Mouse (Mus musculus): ENCODE results near the gene Cxcr4. TPM values are rescaled to one million over a fixed set of nuclear protein-coding genes. Genes with fewer than 3 reads are reported as not detected.
A peak's percentile ranks its signal among the peaks of the same experiment; 100 is the strongest.

Cxcr4 gene
- polyA plus RNA-seq, 1 experiment from 2014 or later: 2.2 TPM

DNA sequence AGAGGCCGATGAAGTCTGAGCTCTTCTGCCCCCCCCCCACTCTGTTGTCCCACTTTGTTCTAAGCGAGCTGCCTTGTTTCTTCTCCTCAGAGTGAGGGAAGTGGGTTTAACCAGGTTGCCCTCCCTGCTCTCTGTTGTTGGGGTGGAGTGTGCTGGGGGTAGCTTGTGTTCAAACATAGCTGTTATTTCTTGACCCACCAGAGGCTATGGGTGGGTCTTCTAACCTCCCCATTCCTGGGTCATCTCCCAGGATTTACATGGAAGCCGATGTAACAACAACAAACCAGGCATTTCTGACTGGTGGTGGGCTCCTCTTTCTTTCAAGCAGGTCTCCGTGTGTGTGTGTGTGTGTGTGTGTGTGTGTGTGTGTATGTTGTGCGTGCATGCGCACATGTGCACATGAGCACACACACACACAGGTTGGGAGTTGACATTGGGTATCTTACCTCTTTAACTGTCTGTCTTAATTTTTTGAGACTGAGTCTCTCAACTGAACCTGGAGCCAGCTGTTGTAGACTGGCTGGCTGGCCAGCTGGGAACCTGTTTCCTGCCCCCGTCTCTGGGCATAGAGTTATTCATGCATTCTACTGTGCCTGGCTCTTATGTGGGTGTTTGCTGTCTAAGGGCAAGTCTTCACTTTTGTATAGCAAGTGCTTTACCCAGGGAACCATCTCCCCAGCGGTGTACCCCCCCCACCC is 10.7 kb upstream of the Cxcr4 start:
- Histone ChIP-seq H3K27ac (ENCODE audit: low read length) (no peak overlapping the region), H3K9ac (ENCODE audit: low read depth, low read length) (no peak overlapping the region), H3K27me3 (replicated peaks; ENCODE audit: control insufficient read depth, insufficient read depth, low read length) (no peaks in the 10 kb centered on the region), H3K4me3 (ENCODE audit: low read length) (no peak overlapping the region), H3K4me1 (ENCODE audit: control insufficient read depth, insufficient read depth, low read length) (0 out of 2 replicates have a peak, but pooled peaks cover 2% of the 10 kb centered on the region), H3K4me2 (ENCODE audit: low read depth, low read length) (no peak overlapping the region), H3K9me3 (ENCODE audit: control insufficient read depth, low read length) (no peaks in the 10 kb centered on the region), H3K36me3 (ENCODE audit: control insufficient read depth, insufficient read depth, low read length) (no peaks in the 10 kb centered on the region)
- ATAC-seq: peak; percentile 2; the same call in 1 of the 2 replicates
- WGBS: 69% methylated on average over 8 of the region's 8 CpGs

DNA sequence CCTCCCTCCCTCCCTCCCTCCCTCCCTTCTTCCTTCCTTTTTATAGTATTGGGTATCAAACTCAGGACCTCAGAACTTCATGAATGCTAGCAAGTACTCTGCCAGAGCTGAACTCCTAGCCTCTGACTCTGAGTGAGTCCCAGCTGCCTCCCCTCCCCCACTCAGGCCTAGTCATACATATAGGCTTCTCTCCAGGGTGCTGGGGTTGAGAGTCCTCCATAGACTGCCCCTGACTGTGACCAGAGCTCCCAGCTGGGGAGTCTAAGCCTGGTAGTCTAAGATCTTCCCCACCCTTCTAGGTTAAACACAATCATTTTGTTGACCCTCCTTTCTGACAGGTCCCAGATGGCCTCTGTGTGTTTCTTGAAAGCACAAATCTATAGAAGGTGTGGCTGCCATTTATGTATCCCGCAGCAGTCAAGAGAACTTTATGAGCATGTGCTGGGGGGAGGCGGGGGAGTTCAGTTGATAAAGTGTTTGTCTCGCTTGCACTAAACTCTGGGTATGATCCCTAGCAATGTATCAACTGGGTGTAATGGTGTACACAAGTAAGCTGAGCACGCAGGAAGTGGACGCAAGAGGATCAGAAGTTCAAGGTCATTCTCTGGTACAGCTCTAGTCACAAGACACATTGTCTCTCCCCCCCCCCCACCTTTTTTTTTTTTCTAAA is 10.1 kb upstream of the Cxcr4 start:
- Histone ChIP-seq H3K4me1 (ENCODE audit: control insufficient read depth, insufficient read depth, low read length) (0 out of 2 replicates have a peak, but pooled peaks cover 2% of the 10 kb centered on the region), H3K36me3 (ENCODE audit: control insufficient read depth, insufficient read depth, low read length) (no peaks in the 10 kb centered on the region), H3K9ac (ENCODE audit: low read depth, low read length) (no peak overlapping the region), H3K4me3 (ENCODE audit: low read length) (no peak overlapping the region), H3K27me3 (replicated peaks; ENCODE audit: control insufficient read depth, insufficient read depth, low read length) (no peaks in the 10 kb centered on the region), H3K9me3 (ENCODE audit: control insufficient read depth, low read length) (no peaks in the 10 kb centered on the region), H3K4me2 (ENCODE audit: low read depth, low read length) (no peak overlapping the region), H3K27ac (ENCODE audit: low read length) (no peak overlapping the region)
- WGBS: 37% methylated on average over 5 of the region's 5 CpGs
- ATAC-seq: peak; percentile 83

DNA sequence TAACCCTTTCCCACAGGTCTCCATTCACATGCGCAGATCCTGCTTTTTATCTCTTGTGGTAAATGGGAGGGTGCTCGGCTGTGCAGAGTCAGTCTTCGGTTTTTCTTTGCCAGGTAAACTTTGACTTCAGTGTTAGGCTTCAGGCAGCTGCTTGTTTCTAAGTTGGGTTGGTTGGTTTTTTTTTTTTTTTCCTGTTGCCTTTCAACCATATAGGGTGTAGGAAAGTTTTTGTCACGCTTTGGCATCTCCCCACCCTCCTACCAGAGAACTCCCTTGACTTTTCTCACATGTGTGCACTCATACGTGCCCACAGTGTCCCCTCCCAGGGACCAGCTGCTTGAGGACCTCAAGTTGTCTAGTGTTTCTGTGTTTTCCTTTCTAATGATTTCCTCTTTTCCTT is 9.2 kb upstream of the Cxcr4 start:
- Histone ChIP-seq H3K4me3 (ENCODE audit: low read length) (no peak overlapping the region), H3K36me3 (ENCODE audit: control insufficient read depth, insufficient read depth, low read length) (no peaks in the 10 kb centered on the region), H3K27ac (ENCODE audit: low read length) (no peak overlapping the region), H3K4me2 (ENCODE audit: low read depth, low read length) (no peak overlapping the region), H3K27me3 (replicated peaks; ENCODE audit: control insufficient read depth, insufficient read depth, low read length) (no peaks in the 10 kb centered on the region), H3K9me3 (ENCODE audit: control insufficient read depth, low read length) (no peaks in the 10 kb centered on the region), H3K4me1 (ENCODE audit: control insufficient read depth, insufficient read depth, low read length) (0 out of 2 replicates have a peak, but pooled peaks cover 2% of the 10 kb centered on the region), H3K9ac (ENCODE audit: low read depth, low read length) (no peak overlapping the region)
- WGBS: 69% methylated on average over 5 of the region's 5 CpGs
- no peak for ATAC-seq

DNA sequence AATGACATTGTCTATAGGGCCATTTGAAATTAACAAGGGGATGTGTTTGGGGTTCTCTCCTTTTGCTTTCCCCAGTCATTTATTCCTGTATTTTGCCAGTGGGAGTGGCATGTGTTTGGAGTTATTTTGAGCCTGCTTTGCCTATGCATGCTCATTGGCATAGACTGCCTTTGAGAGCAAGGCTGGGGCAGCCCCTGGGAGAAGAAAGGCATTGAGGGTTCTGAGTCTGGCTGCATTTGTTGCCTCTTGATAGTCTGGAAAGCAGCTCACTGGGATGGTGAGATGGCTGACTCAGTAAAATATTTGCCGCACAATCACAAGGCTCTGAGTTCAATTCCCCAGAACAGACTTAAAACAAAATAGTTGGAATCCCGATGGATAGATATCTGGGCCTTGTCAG is 8.5 kb upstream of the Cxcr4 start:
- Histone ChIP-seq H3K36me3 (ENCODE audit: control insufficient read depth, insufficient read depth, low read length) (no peaks in the 10 kb centered on the region), H3K9me3 (ENCODE audit: control insufficient read depth, low read length) (no peaks in the 10 kb centered on the region)
- ATAC-seq: no peak

DNA sequence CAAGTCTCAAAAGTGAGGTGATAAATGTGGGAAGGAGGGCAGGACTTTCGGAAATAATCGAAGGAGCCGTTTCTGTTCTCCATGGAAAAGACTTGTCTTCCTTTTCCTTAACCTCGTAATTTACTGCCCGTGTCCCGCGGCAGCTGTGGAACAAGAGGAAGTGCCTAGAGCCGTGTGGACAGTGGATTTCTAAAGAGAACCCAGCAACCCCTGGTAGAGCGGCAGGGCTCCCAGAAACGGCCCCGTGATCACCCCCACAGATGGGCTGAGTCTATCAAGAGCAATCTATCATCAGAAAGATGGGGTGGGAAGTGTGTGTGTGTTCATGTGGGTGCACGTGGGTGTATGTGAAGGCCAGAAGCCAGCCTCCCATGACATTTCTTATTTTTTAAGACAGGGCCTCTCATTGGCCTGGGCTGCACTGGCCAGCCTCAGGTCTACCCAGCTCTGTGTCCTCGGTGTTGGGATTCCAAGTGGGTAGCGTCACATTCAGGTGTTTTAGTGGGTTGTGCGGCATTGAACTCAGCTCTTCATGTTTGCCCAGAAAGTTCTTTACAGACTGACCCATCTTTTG is 5.2 kb upstream of the Cxcr4 start:
- ATAC-seq: no peak
- H3K36me3 ChIP-seq (ENCODE audit: control insufficient read depth, insufficient read depth, low read length): no peaks in the 10 kb centered on the region

More for the DNA sequence above, 8.5 kb upstream of the Cxcr4 start:
- no peak overlapping the region for H3K27ac ChIP-seq (ENCODE audit: low read length)
- H3K27me3 ChIP-seq (replicated peaks; ENCODE audit: control insufficient read depth, insufficient read depth, low read length): no peaks in the 10 kb centered on the region
- H3K4me1 ChIP-seq (ENCODE audit: control insufficient read depth, insufficient read depth, low read length): 0 out of 2 replicates have a peak, but pooled peaks cover 2% of the 10 kb centered on the region
- H3K9ac ChIP-seq (ENCODE audit: low read depth, low read length): no peak overlapping the region
- H3K4me3 ChIP-seq (ENCODE audit: low read length): no peak overlapping the region
- H3K4me2 ChIP-seq (ENCODE audit: low read depth, low read length): no peak overlapping the region
- WGBS: 90% methylated on average over 2 of the region's 2 CpGs

DNA sequence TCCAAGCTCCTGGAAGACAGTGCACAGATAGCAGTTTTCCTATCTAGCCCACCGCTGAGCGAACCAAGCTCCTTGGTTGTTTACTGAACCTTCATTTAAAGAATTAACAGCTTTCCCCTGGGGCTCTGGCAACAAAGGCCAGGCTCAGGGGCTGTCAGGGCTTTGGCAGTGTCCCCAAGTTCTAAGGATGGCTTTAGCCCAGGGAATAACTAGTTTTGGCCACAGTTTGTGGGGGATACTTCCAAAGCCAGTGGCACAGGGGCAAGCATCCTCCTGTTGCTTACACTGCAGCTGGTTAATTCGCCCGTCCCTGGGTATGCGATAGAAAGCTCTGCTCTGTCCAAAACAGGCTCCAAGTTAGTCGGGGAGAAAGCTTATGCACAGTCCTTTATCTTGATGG is 3.4 kb upstream of the Cxcr4 start:
- WGBS: 28% methylated on average over 6 of the region's 6 CpGs

More for the DNA sequence above, 5.2 kb upstream of the Cxcr4 start:
- Histone ChIP-seq H3K27ac (ENCODE audit: low read length) (no peak overlapping the region), H3K9ac (ENCODE audit: low read depth, low read length) (no peak overlapping the region), H3K4me1 (ENCODE audit: control insufficient read depth, insufficient read depth, low read length) (peaks cover 11% of the 10 kb centered on the region; the same call in 1 of the 2 replicates), H3K4me2 (ENCODE audit: low read depth, low read length) (no peak overlapping the region), H3K4me3 (ENCODE audit: low read length) (no peak overlapping the region), H3K27me3 (replicated peaks; ENCODE audit: control insufficient read depth, insufficient read depth, low read length) (no peaks in the 10 kb centered on the region), H3K9me3 (ENCODE audit: control insufficient read depth, low read length) (no peaks in the 10 kb centered on the region)
- 58% methylated on average over 15 of the region's 15 CpGs for WGBS

DNA sequence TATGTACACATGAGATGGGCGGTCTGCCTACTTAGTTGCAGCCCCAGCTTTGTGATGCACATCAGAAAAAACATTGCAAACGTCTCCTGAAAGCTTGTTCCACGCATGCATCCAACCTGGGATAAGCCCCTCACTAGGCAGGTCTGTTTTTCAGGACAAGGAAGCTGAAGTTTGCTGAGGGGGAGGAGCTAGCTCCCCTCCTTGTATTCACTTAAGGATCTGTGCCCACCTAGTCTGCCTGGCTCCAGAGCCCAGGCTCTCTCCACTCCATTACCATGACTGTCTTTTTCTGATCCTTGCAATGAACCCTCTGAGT is 3.0 kb upstream of the Cxcr4 start:
- H3K27ac ChIP-seq (ENCODE audit: low read length): no peak overlapping the region
- H3K4me2 ChIP-seq (ENCODE audit: low read depth, low read length): no peak overlapping the region
- ATAC-seq: no peak
- 26% methylated on average over 3 of the region's 3 CpGs for WGBS
- H3K9me3 ChIP-seq (ENCODE audit: control insufficient read depth, low read length): no peaks in the 10 kb centered on the region
- no peak overlapping the region for H3K4me3 ChIP-seq (ENCODE audit: low read length)
- no peak overlapping the region for H3K9ac ChIP-seq (ENCODE audit: low read depth, low read length)
- H3K4me1 ChIP-seq (ENCODE audit: control insufficient read depth, insufficient read depth, low read length): peaks cover 18% of the 10 kb centered on the region; the same call in 1 of the 2 replicates
- H3K36me3 ChIP-seq (ENCODE audit: control insufficient read depth, insufficient read depth, low read length): no peaks in the 10 kb centered on the region
- 0 out of 2 replicates have a peak, but pooled peaks cover 5% of the 10 kb centered on the region for H3K27me3 ChIP-seq (replicated peaks; ENCODE audit: control insufficient read depth, insufficient read depth, low read length)

More for the DNA sequence above, 3.4 kb upstream of the Cxcr4 start:
- H3K27ac ChIP-seq (ENCODE audit: low read length): no peak overlapping the region
- ATAC-seq: no peak
- H3K4me3 ChIP-seq (ENCODE audit: low read length): no peak overlapping the region
- H3K36me3 ChIP-seq (ENCODE audit: control insufficient read depth, insufficient read depth, low read length): no peaks in the 10 kb centered on the region
- 0 out of 2 replicates have a peak, but pooled peaks cover 5% of the 10 kb centered on the region for H3K27me3 ChIP-seq (replicated peaks; ENCODE audit: control insufficient read depth, insufficient read depth, low read length)
- H3K4me2 ChIP-seq (ENCODE audit: low read depth, low read length): no peak overlapping the region
- peaks cover 17% of the 10 kb centered on the region; the same call in 1 of the 2 replicates for H3K4me1 ChIP-seq (ENCODE audit: control insufficient read depth, insufficient read depth, low read length)
- no peaks in the 10 kb centered on the region for H3K9me3 ChIP-seq (ENCODE audit: control insufficient read depth, low read length)
- H3K9ac ChIP-seq (ENCODE audit: low read depth, low read length): no peak overlapping the region

DNA sequence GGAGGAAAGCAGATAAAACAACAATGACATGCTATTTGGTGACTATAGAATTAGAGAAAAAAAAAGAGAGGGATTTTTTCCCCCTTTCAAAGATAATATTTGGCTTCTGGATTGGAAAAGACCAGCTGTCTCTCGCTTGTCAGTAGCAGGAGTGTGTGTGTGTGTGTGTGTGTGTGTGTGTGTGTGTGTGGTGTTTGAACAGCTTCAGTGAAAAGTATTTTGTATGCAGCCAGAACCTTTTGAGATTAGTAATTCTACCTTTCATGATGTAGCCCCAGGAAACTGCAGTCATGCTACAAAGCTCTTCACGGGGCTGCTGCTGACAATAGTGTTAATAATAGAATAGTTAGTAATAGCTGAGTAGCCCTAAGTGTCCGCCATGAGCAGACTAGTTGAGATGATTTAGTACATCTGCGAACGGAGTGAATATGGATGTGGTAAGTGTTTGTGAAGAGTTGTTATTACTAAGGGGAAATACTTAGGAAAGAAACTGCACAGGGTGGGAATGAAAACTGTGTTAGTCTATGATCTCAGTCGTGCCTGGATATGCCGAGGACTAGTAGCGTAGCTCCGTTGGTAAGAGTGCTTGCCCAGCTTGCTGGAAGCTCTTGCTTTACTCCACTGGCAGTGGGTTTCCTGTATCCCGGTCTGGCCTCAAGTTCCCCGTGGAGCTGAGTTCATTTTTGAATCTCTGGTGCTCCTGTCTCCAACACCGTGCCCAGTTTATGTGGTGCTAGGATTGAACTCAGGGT is 2.4 kb upstream of the Cxcr4 start:
- 0 out of 2 replicates have a peak, but pooled peaks cover 5% of the 10 kb centered on the region for H3K27me3 ChIP-seq (replicated peaks; ENCODE audit: control insufficient read depth, insufficient read depth, low read length)
- no peaks in the 10 kb centered on the region for H3K9me3 ChIP-seq (ENCODE audit: control insufficient read depth, low read length)
- no peaks in the 10 kb centered on the region for H3K36me3 ChIP-seq (ENCODE audit: control insufficient read depth, insufficient read depth, low read length)
- H3K9ac ChIP-seq (ENCODE audit: low read depth, low read length): no peak overlapping the region
- no peak overlapping the region for H3K4me2 ChIP-seq (ENCODE audit: low read depth, low read length)
- no peak for ATAC-seq
- no peak overlapping the region for H3K27ac ChIP-seq (ENCODE audit: low read length)
- peaks cover 18% of the 10 kb centered on the region; the same call in 1 of the 2 replicates for H3K4me1 ChIP-seq (ENCODE audit: control insufficient read depth, insufficient read depth, low read length)
- H3K4me3 ChIP-seq (ENCODE audit: low read length): no peak overlapping the region
- 39% methylated on average over 12 of the region's 12 CpGs for WGBS
